Mouse (Mus musculus) kidney, adult 2 months (tissue): ENCODE measurements around the gene Pafah1b1.

Experiments
- CTCF ChIP-seq: fragments of 200-500 bp; conservative IDR thresholded peaks from 2 replicates; pipeline ENCODE4 v1.5.1; 2011; ENCODE audit warnings: low read depth, mild to moderate bottlenecking, control low read depth, low read length, moderate library complexity, mixed read lengths; ENCODE audit not compliant: insufficient read depth, insufficient read length
- POLR2A ChIP-seq: fragments of 200-500 bp; IDR thresholded peaks from one replicate; pipeline ENCODE4 v1.6.1; 2011; ENCODE audit warnings: low read depth, low read length, control low read depth

DNA sequence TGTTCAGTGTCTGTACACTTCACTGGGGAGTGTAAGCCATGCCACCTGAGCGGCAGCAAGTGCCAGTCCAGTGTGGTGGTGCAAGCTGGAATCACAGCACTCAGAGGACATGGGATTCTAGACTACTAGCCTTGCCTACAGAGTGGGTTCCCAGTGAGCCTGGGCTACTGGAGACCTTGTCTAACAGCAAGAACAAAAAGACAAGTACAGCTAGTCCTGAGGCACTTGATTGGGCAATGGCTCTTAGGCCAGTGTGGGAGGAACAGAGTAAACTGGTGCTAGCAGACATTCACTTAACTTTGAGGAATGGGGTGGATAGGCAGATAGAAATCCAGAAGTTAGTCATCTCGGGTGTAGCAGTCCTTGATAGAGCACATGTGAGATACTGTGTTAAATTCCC lies 47.9 kb upstream of the Pafah1b1 start:
- no peak for TF ChIP-seq CTCF
- no peak for TF ChIP-seq POLR2A
